Mouse (Mus musculus) hindbrain, embryonic 12.5 days (tissue): ENCODE results near the gene Krt33a. TPM values are rescaled to one million over a fixed set of nuclear protein-coding genes. Genes with fewer than 3 reads are reported as not detected.

ENCODE experiments used
- ATAC-seq: fragments of 200-750 bp; cut with Nextera tagmentation; 2 replicates; pipeline ENCODE4 v1.8.0; 2017; ENCODE audit warnings: moderate TSS enrichment; ENCODE audit not compliant: low FRiP score
- H3K27ac ChIP-seq: fragments of 300-500 bp; sonication (generic); 2 replicates; pipeline ENCODE4 v1.5.1; 2016; ENCODE audit warnings: mild to moderate bottlenecking
- H3K27me3 ChIP-seq: fragments of 300-500 bp; sonication (generic); 2 replicates; pipeline ENCODE4 v1.6.1; 2016; ENCODE audit warnings: mild to moderate bottlenecking
- H3K36me3 ChIP-seq: fragments of 300-500 bp; sonication (generic); 2 replicates; pipeline ENCODE4 v1.6.1; 2016; ENCODE audit warnings: mild to moderate bottlenecking
- H3K4me1 ChIP-seq: fragments of 300-500 bp; sonication (generic); 2 replicates; pipeline ENCODE4 v1.6.1; 2016
- H3K4me2 ChIP-seq: fragments of 300-500 bp; sonication (generic); replicated peaks from 2 replicates; pipeline ENCODE4 v1.6.1; 2016; ENCODE audit warnings: mild to moderate bottlenecking
- H3K4me3 ChIP-seq: fragments of 300-500 bp; sonication (generic); 2 replicates; pipeline ENCODE4 v1.5.1; 2016; ENCODE audit warnings: mild to moderate bottlenecking
- H3K9ac ChIP-seq: fragments of 300-500 bp; sonication (generic); 2 replicates; pipeline ENCODE4 v1.6.1; 2016; ENCODE audit warnings: mild to moderate bottlenecking, moderate library complexity
- H3K9me3 ChIP-seq: fragments of 300-500 bp; sonication (generic); replicated peaks from 2 replicates; pipeline ENCODE4 v1.6.1; 2016; ENCODE audit warnings: mild to moderate bottlenecking
- WGBS: fragments of 180-500 bp; shearing (Covaris S2); methylation state at CpG from one replicate; pipeline ENCODE4 v1.1.7; 2016; 5-methylcytosine and 5-hydroxymethylcytosine counted together
- polyA plus RNA-seq: library from polyadenylated mRNA; unstranded; fragments of >200 nt; fragmentation: Nextera tagmentation; extraction: Ambion mirVana; gene quantifications from 2 replicates; pipeline ENCODE4 v1.2.1, GENCODE M21; 2016

Krt33a gene
- polyA plus RNA-seq, 1 experiment from 2014 or later, result not detected

- no peaks in the 10 kb centered on the region for H3K4me1 ChIP-seq
- 82% methylated on average over 1 of the region's 1 CpGs for WGBS
- no peaks in the 10 kb centered on the region for H3K9me3 ChIP-seq
- H3K4me2 ChIP-seq, result no peak overlapping the region
- no peaks in the 10 kb centered on the region for H3K27me3 ChIP-seq
- H3K9ac ChIP-seq, result no peak overlapping the region
- H3K4me3 ChIP-seq, result no peak overlapping the region
- H3K27ac ChIP-seq, result no peak overlapping the region
- no peak for ATAC-seq
- H3K36me3 ChIP-seq, result no peaks in the 10 kb centered on the region
Observed at GRCm38 (mm10) chr11:99983442-99983841, 32.6 kb downstream of the Krt33a start.

GRCm38 (mm10) chr11:99982731-99983130, 33.3 kb downstream of the Krt33a start:
- H3K9ac ChIP-seq, result no peak overlapping the region
- no peak for ATAC-seq
- no peaks in the 10 kb centered on the region for H3K27me3 ChIP-seq
- H3K4me3 ChIP-seq, result no peak overlapping the region
- no peaks in the 10 kb centered on the region for H3K36me3 ChIP-seq
- H3K9me3 ChIP-seq, result no peaks in the 10 kb centered on the region
- no peaks in the 10 kb centered on the region for H3K4me1 ChIP-seq
- 87% methylated on average over 9 of the region's 9 CpGs for WGBS
- no peak overlapping the region for H3K4me2 ChIP-seq
- no peak overlapping the region for H3K27ac ChIP-seq

- Histone ChIP-seq H3K9me3 (0 out of 2 replicates have a peak, but pooled peaks cover under 1% of the 10 kb centered on the region), H3K4me3 (no peak within 1 kb of the TSS), H3K27me3 (no peaks in the 10 kb centered on the region), H3K27ac (no peak within 1 kb of the TSS), H3K4me2 (no peak within 1 kb of the TSS), H3K9ac (no peak within 1 kb of the TSS), H3K36me3 (no peaks in the 10 kb centered on the region), H3K4me1 (no peaks in the 10 kb centered on the region)
- no peak for ATAC-seq
- WGBS, result 71% methylated on average over 5 of the region's 5 CpGs
Observed at GRCm38 (mm10) chr11:99978953-99979352, 37.1 kb downstream of the Krt33a start, which contains the start of gene Krtap29-1. TSS of gene Krtap29-1 (minus strand) at chr11:99979053.

- ATAC-seq, result no peak
- H3K36me3 ChIP-seq, result no peaks in the 10 kb centered on the region
- 83% methylated on average over 2 of the region's 2 CpGs for WGBS
Observed at GRCm38 (mm10) chr11:99965961-99966360, 50.1 kb downstream of the Krt33a start.

GRCm38 (mm10) chr11:99964213-99964612, 51.8 kb downstream of the Krt33a start:
- Histone ChIP-seq H3K9ac (no peak overlapping the region), H3K36me3 (no peaks in the 10 kb centered on the region), H3K4me2 (no peak overlapping the region), H3K4me1 (no peaks in the 10 kb centered on the region), H3K4me3 (no peak overlapping the region), H3K27ac (no peak overlapping the region), H3K27me3 (no peaks in the 10 kb centered on the region), H3K9me3 (no peaks in the 10 kb centered on the region)
- no peak for ATAC-seq
- 54% methylated on average over 6 of the region's 6 CpGs for WGBS

More at GRCm38 (mm10) chr11:99965961-99966360, 50.1 kb downstream of the Krt33a start:
- no peak overlapping the region for H3K4me2 ChIP-seq
- no peak overlapping the region for H3K9ac ChIP-seq
- no peaks in the 10 kb centered on the region for H3K4me1 ChIP-seq
- H3K4me3 ChIP-seq, result no peak overlapping the region
- H3K9me3 ChIP-seq, result no peaks in the 10 kb centered on the region
- H3K27ac ChIP-seq, result no peak overlapping the region
- H3K27me3 ChIP-seq, result no peaks in the 10 kb centered on the region

Other genes starting within 250 kb of the Krt33a start
- not detected in 2 replicates for gene Gm11595, start 243.3 kb downstream of the Krt33a start, polyA plus RNA-seq
- gene Krtap4-8, start 235.5 kb downstream of the Krt33a start, polyA plus RNA-seq, result not detected in 2 replicates
- not detected in 2 replicates for gene Krtap4-9, start 231.0 kb downstream of the Krt33a start, polyA plus RNA-seq
- gene Gm11596, start 222.7 kb downstream of the Krt33a start, polyA plus RNA-seq, result not detected in 2 replicates
- not detected in 2 replicates for gene Gm11569, start 217.3 kb downstream of the Krt33a start, polyA plus RNA-seq
- not detected in 2 replicates for gene Gm11554, start 211.8 kb downstream of the Krt33a start, polyA plus RNA-seq
- not detected in 2 replicates for gene Krtap4-13, start 206.3 kb downstream of the Krt33a start, polyA plus RNA-seq
- gene Gm11564, start 200.5 kb downstream of the Krt33a start, polyA plus RNA-seq, result not detected in 2 replicates
- gene 2300003K06Rik, start 178.1 kb downstream of the Krt33a start, polyA plus RNA-seq, result not detected in 2 replicates
- not detected in 2 replicates for gene Krtap4-16, start 164.6 kb downstream of the Krt33a start, polyA plus RNA-seq
- gene Gm11568, start 158.3 kb downstream of the Krt33a start, polyA plus RNA-seq, result not detected in 2 replicates
- gene Gm11559, start 151.7 kb downstream of the Krt33a start, polyA plus RNA-seq, result not detected in 2 replicates
- not detected in 2 replicates for gene Krtap9-1, start 142.8 kb downstream of the Krt33a start, polyA plus RNA-seq
- gene Gm11567, start 137.0 kb downstream of the Krt33a start, polyA plus RNA-seq, result not detected in 2 replicates
- not detected in 2 replicates for gene Krtap31-1, start 108.3 kb downstream of the Krt33a start, polyA plus RNA-seq
- gene Gm11565, start 101.5 kb downstream of the Krt33a start, polyA plus RNA-seq, result not detected in 2 replicates
- not detected in 2 replicates for gene Krtap31-2, start 79.9 kb downstream of the Krt33a start, polyA plus RNA-seq
- gene Krtap9-5, start 67.7 kb downstream of the Krt33a start, polyA plus RNA-seq, result not detected in 2 replicates
- gene Krtap29-1, start 37.2 kb downstream of the Krt33a start, polyA plus RNA-seq, result not detected in 2 replicates
- not detected in 2 replicates for gene Krtap16-1, start 29.6 kb downstream of the Krt33a start, polyA plus RNA-seq
- gene Krtap17-1, start 22.2 kb downstream of the Krt33a start, polyA plus RNA-seq, result not detected in 2 replicates
- gene Krt33b, start 13.7 kb upstream of the Krt33a start, polyA plus RNA-seq, result 0.14 TPM in 1 of 2 replicates, not detected in the other
- gene Krt34, start 25.3 kb upstream of the Krt33a start, polyA plus RNA-seq, result not detected in 2 replicates
- gene Krt31, start 34.3 kb upstream of the Krt33a start, polyA plus RNA-seq, result not detected in 2 replicates
- gene Krt32, start 72.0 kb upstream of the Krt33a start, polyA plus RNA-seq, result not detected in 2 replicates
- not detected in 2 replicates for gene Krt35, start 80.0 kb upstream of the Krt33a start, polyA plus RNA-seq
- gene Krt36, start 89.4 kb upstream of the Krt33a start, polyA plus RNA-seq, result not detected in 2 replicates
- not detected in 2 replicates for gene Krt13, start 105.4 kb upstream of the Krt33a start, polyA plus RNA-seq
- gene Krt15, start 119.7 kb upstream of the Krt33a start, polyA plus RNA-seq, result 10.5 and 17.3 TPM in 2 replicates
- 4.5 and 6.7 TPM in 2 replicates for gene Krt19, start 132.5 kb upstream of the Krt33a start, polyA plus RNA-seq
- 0.08 TPM in 1 of 2 replicates, not detected in the other for gene Krt9, start 177.0 kb upstream of the Krt33a start, polyA plus RNA-seq
- 10.2 and 12.3 TPM in 2 replicates for gene Krt14, start 191.3 kb upstream of the Krt33a start, polyA plus RNA-seq
- gene Krt16, start 232.7 kb upstream of the Krt33a start, polyA plus RNA-seq, result not detected in 2 replicates
- 3.1 and 3.2 TPM in 2 replicates for gene Krt17, start 244.8 kb upstream of the Krt33a start, polyA plus RNA-seq